Mouse (Mus musculus): ENCODE results near the gene Eva1a. TPM values are rescaled to one million over a fixed set of nuclear protein-coding genes. Genes with fewer than 3 reads are reported as not detected.

Gene Eva1a
- total RNA-seq, 1 experiment from 2014 or later, result 1.8 TPM

GRCm38 (mm10) chr6:82066515-82067081 is 25.8 kb downstream of the Eva1a start:
- no peak for DNase-seq

DNA sequence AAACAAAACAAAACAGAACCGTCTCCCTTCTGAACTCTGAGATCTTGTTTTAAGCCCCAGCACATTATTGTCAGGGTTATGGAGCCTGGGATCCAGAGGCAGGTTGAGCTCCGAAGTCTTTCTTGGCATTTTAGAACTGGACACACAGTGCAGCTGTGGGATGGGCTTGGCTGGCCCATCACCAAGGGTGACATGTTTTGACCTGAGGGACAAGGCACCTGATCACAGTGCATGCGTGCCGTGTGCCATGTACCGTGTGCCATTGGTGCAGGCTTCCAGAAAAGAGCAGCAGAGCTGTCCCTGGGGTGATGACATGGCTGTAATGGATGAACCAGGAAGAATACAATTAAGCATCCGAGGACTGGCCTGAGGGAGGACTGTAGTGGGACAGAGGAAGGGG is 29.6 kb downstream of the Eva1a start:
- DNase-seq, result no peak

GRCm38 (mm10) chr6:82073011-82073410 is 32.2 kb downstream of the Eva1a start:
- peak; percentile 59 for DNase-seq

DNA sequence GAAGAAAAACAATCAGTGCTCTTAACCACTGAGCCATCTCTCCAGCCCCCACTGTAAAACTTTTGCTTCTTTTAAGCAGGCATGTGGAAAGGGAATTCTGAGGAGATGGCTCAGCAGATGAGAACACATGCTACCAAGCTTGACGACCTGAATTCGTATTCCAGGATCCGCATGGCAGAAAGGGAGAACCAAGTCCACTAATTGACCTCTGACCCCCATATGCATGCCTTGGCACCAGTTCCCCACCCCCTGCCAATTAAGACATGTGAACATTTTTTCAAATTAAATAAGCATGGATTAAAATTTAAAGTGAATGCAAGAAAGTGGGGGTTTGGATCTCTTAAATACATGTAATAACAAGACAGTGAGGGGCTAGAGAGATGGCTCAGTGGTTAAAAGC is 32.7 kb downstream of the Eva1a start:
- DNase-seq, result no peak

DNA sequence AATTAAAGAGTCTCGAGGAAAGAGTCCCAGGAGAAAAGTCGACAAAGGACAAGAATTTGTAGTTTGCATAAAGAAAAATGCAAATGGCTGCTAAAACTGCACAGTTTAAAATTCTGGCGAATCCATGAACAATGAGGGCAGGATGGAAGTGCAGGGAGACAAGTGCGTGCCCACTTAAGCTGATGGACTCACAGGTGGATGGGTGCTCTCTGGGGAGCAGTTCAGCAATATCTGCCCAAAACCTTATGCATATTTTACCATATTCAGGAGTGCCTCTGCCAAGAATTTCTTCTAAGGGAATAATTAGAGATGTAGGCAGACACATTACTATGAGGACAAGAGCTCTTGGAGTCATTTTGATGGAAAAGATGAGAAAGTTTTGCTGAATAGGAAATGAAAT is 35.5 kb downstream of the Eva1a start:
- no peak for DNase-seq

DNA sequence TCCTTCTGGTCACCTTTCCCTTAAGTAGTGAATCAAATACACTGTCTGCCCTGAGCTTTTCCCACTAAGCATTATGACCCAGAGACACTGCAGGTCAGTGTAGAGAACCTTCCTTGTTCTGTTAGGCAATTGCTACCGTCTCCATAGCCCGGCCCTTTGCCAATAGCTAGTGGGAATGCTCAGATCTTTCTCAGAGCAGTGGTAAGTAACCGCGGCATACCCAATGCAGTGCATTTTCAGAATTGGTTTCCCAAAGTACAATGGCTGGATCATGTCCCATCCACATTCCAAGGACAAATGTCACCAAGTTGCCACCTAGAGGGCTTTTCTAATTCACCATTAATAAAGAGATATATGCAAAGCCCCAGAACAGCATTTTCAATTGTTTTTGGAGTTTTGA is 38.0 kb downstream of the Eva1a start:
- no peak for DNase-seq

DNA sequence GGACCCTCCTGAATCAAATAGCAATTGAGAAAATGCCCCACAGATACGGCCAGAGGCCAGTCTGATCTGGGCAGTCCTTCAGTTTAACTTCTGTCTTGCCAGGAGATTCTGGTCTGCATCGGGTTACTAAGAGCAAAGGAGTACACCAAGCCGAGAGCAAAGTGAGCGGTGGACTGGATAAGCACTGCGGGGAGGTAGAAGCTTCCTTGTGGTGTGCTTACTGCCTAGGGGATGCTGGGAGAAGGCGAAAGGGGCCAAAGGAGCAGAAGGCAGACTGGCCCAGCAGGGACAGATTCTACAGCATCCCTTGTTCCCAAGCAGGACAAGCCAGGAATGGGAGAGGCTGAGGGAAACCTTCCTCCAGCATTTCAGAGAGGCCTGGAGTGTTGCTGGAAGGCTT is 42.8 kb downstream of the Eva1a start:
- no peak for DNase-seq

DNA sequence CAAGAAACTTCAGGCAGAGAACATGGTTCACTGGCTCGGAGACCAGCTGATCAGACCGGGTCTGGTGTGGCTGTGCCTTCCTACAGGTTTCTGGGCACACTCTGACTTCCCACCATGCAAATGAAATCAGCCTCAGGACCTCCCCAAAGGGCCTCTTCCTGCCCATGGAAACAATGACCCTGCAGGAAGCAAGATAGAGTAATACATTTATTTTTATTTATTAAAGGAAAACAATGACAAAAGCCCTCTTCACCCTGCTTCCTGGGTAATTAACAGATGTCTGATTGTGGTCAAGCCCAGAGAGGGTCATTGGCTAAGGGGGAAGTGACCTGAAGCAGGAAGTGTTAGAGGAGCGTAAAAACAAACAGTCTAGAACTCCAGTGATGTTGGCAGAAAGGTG is 43.4 kb downstream of the Eva1a start:
- DNase-seq, result no peak

GRCm38 (mm10) chr6:82085313-82085908 is 44.6 kb downstream of the Eva1a start:
- no peak for DNase-seq

- peak; percentile 5 for DNase-seq
Measured at GRCm38 (mm10) chr6:82088133-82088532, 47.3 kb downstream of the Eva1a start.

DNA sequence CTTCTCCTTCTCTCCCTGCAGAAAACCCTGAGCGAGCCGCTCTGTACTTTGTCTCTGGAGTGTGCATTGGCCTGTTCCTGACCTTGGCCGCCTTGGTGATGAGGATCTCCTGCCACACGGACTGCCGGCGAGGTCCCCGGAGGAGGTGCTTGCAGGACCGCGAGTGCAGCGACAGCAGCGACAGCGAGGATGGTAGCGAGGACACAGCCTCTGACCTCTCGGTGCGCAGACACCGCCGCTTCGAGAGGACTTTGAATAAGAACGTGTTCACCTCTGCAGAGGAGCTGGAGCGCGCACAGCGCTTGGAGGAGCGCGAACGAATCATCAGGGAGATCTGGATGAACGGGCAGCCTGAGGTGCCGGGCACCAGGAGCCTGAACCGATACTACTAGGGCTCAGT is 50.9 kb downstream of the Eva1a start:
- DNase-seq, result peak; percentile 39

DNA sequence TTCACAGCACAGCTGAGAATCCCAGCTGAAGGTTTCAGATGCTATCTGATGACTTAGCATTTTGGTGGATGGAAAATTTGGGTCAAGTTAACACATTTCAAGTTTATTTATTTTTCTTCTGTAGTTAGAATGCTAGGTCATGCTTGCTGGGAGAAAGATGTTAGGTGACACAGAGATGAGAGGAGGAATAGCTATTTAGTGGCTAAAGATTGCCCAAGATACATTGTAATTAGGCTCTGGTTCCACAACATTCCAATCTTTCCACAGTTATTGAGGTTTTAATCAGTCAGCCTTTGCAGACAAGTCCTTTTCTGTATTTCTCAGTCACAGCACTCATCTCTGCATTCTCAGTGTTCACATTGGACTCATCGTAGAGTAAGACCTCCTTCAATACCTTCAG is 56.9 kb downstream of the Eva1a start:
- DNase-seq, result no peak

DNA sequence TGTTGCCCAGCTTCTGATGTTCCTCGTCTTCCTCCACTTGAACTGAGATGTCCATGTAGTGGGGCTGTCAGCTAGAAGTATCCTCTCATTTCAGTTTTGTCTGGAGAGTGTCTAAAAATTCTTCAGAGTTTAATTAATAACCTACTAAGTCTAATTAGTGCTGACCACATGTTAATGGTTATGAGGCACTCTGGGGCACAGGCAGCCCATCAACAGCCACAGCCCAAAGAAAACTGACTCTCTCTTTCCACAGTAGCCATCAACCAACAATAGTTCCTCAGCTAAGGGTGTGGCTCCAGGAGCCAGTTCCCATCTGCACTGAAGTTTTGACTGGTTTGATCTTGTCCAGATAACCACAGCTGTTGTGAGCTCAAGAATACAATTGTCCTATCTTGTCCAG is 57.6 kb downstream of the Eva1a start:
- no peak for DNase-seq

- DNase-seq, result no peak
Measured at GRCm38 (mm10) chr6:82110473-82110872, 69.6 kb downstream of the Eva1a start.

GRCm38 (mm10) chr6:82111111-82111510 is 70.3 kb downstream of the Eva1a start:
- no peak for DNase-seq

GRCm38 (mm10) chr6:82111540-82111939 is 70.7 kb downstream of the Eva1a start:
- DNase-seq, result no peak

GRCm38 (mm10) chr6:82112127-82113090 is 71.6 kb downstream of the Eva1a start:
- no peak for DNase-seq

GRCm38 (mm10) chr6:82115335-82115965 is 74.6 kb downstream of the Eva1a start:
- DNase-seq, result no peak

DNA sequence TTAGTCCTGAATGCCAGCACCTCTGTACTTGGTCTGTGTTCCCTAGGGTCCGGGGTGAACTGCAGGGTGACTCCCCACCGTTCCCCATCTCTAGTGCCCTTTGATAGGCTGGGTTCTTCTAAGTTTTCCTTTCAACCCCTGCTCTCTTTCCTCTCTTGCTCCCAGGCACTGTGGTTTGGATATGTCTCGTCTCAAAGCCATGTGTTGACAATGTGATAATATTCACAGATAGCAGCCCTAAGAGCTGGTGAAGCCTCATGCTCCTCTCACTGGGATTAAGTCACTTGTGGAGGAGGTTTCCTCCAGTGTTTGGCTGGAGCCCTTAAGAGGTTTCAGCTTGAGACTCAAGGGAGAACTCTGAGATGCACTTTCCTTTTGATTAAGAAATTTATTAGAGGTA is 75.3 kb downstream of the Eva1a start:
- DNase-seq, result no peak

DNA sequence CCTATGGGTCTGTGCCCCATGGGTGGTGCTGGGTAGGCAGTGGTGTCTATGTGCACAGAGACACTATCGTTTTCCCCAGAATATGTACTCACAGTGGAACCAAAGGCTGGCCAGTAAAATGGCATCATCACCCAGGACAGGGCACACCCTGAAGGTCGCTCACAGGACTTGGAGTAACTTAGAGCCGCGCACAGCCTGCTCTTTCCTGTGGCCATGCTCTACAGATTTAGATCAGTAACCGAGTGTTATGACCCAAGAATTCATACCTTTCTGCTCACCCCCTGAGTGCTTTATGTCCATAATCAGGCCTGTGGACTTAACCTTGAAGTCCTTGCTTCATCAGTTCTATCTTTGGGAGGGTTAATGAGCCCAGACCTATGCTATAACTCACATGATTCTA is 77.0 kb downstream of the Eva1a start:
- no peak for DNase-seq

DNA sequence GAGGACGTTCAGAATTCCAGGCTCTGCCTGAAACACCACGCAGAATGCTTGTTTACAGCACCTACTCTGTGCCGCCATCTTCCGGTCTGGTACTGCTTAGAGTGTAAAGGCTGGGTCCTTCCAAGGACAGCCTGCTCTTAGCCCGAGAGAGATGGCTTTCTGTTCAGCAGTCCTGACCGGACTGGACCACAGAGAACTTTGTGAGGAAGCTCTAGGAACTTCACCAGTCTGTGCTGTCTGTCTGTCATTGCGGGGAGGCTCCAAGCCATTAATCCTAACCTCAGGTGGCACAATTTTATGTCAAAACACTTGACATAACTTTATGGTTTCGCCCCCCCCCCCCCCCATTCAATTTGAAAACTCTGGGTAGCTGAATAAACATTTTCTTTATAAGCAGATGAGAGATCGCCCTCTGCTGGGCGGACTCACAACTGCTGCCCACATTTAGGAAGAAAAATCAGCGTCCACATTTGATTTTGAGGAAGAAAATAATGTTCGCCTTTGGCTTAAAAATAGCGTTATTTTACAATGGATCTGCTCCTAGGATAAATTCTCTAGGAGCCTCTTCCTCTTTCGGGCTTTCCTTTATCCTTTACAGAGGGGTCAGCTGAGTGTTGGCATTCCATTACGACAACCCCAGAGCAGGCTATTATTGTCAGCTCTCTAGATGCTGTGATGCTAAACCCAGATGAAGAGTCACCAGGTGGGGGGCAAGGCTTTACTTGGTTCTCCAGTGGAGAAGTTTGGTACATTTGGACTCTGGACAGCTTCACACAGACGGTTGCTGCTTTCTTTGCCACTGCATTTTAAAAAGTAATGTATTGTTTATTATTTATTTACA is 78.7 kb downstream of the Eva1a start:
- peak; percentile 63 for DNase-seq

GRCm38 (mm10) chr6:82125134-82125533 is 84.3 kb downstream of the Eva1a start:
- no peak for DNase-seq

All from adrenal gland, postnatal 25 days (tissue).